Mouse (Mus musculus): ENCODE data around the gene Chd5. TPM values are rescaled to one million over a fixed set of nuclear protein-coding genes. Genes with fewer than 3 reads are reported as not detected.

Chd5 gene
- polyA plus RNA-seq, 1 experiment, result 1.0 TPM

DNA sequence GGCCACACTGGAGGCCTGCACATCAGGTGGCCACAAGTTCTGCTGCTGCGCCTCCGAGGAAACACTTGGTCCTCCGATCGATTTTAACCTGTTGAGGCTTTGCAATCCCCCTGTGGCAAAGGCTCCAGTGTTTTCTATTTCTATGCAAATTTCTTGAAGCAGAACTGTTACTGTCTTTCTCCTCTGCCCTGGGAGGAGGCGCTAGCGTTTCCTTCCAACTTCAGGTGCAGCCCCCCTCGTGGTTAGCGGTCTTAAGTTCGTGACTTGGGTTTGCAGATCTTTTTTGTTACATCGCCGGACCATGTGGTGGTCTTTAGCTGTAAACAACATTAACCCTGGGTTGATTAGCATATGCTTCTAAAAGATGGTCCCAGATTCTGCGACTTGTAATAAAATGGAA, 4.9 kb upstream of the Chd5 start:
- Histone ChIP-seq H3K4me2 (ENCODE audit: low read depth) (no peak overlapping the region), H3K4me3 (no peak overlapping the region), H3K27me3 (ENCODE audit: control insufficient read depth, insufficient read depth, insufficient read length) (peaks cover 5% of the 10 kb centered on the region), H3ac (ENCODE audit: control insufficient read depth, insufficient read length) (no peak overlapping the region), H3K36me3 (ENCODE audit: control insufficient read depth, insufficient read depth) (peaks cover 53% of the 10 kb centered on the region), H3K79me2 (ENCODE audit: control insufficient read depth, insufficient read depth) (peaks cover 19% of the 10 kb centered on the region)
- no peak for TF ChIP-seq CEBPB (IDR thresholded peaks at IDR 0.05; ENCODE audit: insufficient read depth, poor library complexity, severe bottlenecking)
- TF ChIP-seq MYOD1 (IDR thresholded peaks at IDR 0.05; ENCODE audit: control insufficient read depth in 1 of 3, insufficient read length in 2 of 3, low read depth in 2 of 3), result no peak
- no peak for TF ChIP-seq POLR2AphosphoS2 (IDR thresholded peaks at IDR 0.05; ENCODE audit: insufficient read length, low read depth)
- TF ChIP-seq SRF (IDR thresholded peaks at IDR 0.05; ENCODE audit: control insufficient read depth, insufficient read length, low read depth), result no peak
- TF ChIP-seq E2F4 (IDR thresholded peaks at IDR 0.05; ENCODE audit: insufficient read depth), result no peak
- no peak for TF ChIP-seq MYOG (IDR thresholded peaks at IDR 0.05; ENCODE audit: control insufficient read depth in 1 of 3, insufficient read depth in 1 of 3, insufficient read length in 2 of 3, low read depth in 2 of 3)
- no peak for TF ChIP-seq TCF12 (IDR thresholded peaks at IDR 0.05; ENCODE audit: insufficient read depth, poor library complexity, severe bottlenecking)
- no peak for TF ChIP-seq REST (IDR thresholded peaks at IDR 0.05; ENCODE audit: insufficient read depth, insufficient read length)
- TF ChIP-seq TCF3 (IDR thresholded peaks at IDR 0.05; ENCODE audit: insufficient read length, low read depth), result no peak
- no peak for TF ChIP-seq POLR2A (IDR thresholded peaks at IDR 0.05; ENCODE audit: insufficient read length, low read depth)
- TF ChIP-seq MAX (IDR thresholded peaks at IDR 0.05; ENCODE audit: low read depth), result no peak
- TF ChIP-seq USF1 (IDR thresholded peaks at IDR 0.05; ENCODE audit: low read depth), result no peak

DNA sequence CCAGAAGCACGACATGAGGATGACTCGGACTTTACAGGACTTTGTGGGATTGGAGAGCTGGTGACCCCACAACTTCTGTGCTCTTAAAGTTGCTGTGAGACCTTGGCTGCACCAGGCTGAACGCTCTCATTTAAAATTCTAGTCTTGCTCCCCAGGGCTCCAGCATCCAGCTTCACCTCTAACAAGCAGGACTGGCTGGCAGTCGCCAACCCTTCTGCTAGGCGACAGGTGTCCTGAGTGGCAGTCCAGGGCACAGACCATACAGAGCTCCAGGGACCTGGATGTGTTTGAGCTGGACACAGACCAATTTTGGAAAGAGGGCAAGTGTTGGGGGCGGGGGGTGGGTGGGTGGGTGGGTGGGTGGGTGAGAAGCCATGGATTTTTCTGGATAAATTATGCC, 679 bp upstream of the Chd5 start:
- TF ChIP-seq CEBPB (IDR thresholded peaks at IDR 0.05; ENCODE audit: insufficient read depth, poor library complexity, severe bottlenecking), result no peak
- H3ac ChIP-seq (ENCODE audit: control insufficient read depth, insufficient read length), result no peak overlapping the region
- no peak overlapping the region for H3K4me2 ChIP-seq (ENCODE audit: low read depth)
- no peak overlapping the region for H3K4me3 ChIP-seq
- H3K27me3 ChIP-seq (ENCODE audit: control insufficient read depth, insufficient read depth, insufficient read length), result peaks cover 20% of the 10 kb centered on the region
- H3K79me2 ChIP-seq (ENCODE audit: control insufficient read depth, insufficient read depth), result no peaks in the 10 kb centered on the region
- H3K36me3 ChIP-seq (ENCODE audit: control insufficient read depth, insufficient read depth), result peaks cover 27% of the 10 kb centered on the region

DNA sequence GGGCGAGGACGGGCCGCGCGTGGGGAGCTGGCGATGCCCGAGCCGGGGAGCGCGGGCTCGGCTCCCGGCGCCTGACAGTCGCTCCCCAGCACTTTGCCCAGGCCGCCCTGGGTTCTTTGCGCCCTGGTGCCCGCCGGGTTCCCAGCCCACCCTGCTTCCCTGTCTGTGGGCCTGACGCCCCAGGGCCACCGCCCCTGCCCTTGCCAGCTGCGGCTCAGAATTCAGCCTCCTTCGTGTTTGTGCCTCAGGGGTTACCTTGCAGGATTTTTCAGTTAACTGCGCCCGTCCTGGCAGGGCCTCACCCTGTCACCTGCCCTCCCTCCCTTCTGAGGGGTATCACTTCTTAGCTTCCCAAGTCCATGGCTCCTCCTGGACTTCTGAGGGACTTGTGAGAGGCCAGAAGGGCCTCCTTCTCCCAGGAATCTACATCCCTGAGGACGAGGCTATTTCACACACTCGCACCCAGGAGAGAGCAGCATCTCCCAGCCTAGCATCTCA, 891 bp downstream of the Chd5 start:
- Histone ChIP-seq H3K27me3 (ENCODE audit: control insufficient read depth, insufficient read depth, insufficient read length) (peaks cover 20% of the 10 kb centered on the region), H3K4me3 (no peak overlapping the region)

DNA sequence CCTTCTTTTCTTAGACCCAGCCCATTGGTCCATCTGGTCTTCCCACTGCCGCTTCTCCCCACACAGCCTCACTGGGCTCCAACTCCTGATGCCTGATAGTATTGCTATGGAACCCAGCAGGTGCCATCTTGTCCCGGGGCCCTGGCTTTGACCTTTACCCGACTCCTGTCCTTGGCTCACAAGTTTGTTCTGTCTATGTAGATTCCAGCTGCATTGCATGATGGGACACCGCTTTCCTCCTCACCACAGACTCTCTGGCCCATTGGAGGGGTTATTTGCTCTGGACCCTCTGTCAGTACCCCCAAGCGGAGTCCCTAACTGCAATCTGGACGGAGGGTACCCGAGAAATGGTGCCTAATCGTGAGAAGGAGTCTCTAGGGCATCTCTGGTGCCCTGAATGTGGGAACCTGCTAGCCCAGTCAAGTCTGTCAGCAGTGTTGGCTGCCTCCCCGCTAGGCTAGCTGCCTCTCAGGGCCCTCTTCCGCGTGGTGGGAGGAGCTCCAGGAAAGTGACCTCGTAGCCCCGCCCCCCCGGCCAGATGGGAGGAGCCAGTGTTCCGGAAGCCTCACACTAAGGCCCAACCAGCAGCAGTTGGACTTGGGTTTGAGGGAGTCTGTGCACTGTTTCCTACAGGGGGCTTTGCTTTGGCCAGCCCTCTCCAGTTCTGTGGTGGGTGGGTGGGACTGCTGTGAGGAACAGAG, 2.3 kb downstream of the Chd5 start:
- no peaks in the 10 kb centered on the region for H3K79me2 ChIP-seq (ENCODE audit: control insufficient read depth, insufficient read depth)
- TF ChIP-seq MYOD1 (IDR thresholded peaks at IDR 0.05; ENCODE audit: control insufficient read depth in 1 of 3, insufficient read length in 2 of 3, low read depth in 2 of 3) (no peak), CEBPB (IDR thresholded peaks at IDR 0.05; ENCODE audit: insufficient read depth, poor library complexity, severe bottlenecking) (no peak), TCF3 (IDR thresholded peaks at IDR 0.05; ENCODE audit: insufficient read length, low read depth) (no peak), SRF (IDR thresholded peaks at IDR 0.05; ENCODE audit: control insufficient read depth, insufficient read length, low read depth) (no peak)
- H3K4me3 ChIP-seq, result no peak overlapping the region
- peaks cover 20% of the 10 kb centered on the region for H3K27me3 ChIP-seq (ENCODE audit: control insufficient read depth, insufficient read depth, insufficient read length)
- no peak overlapping the region for H3ac ChIP-seq (ENCODE audit: control insufficient read depth, insufficient read length)
- peaks cover 1% of the 10 kb centered on the region for H3K36me3 ChIP-seq (ENCODE audit: control insufficient read depth, insufficient read depth)
- no peak overlapping the region for H3K4me2 ChIP-seq (ENCODE audit: low read depth)

More for the DNA sequence above, 891 bp downstream of the Chd5 start:
- Histone ChIP-seq H3K4me2 (ENCODE audit: low read depth) (no peak overlapping the region), H3ac (ENCODE audit: control insufficient read depth, insufficient read length) (no peak overlapping the region), H3K36me3 (ENCODE audit: control insufficient read depth, insufficient read depth) (peaks cover 13% of the 10 kb centered on the region), H3K79me2 (ENCODE audit: control insufficient read depth, insufficient read depth) (no peaks in the 10 kb centered on the region)
- TF ChIP-seq REST (IDR thresholded peaks at IDR 0.05; ENCODE audit: insufficient read depth, insufficient read length) (no peak), CEBPB (IDR thresholded peaks at IDR 0.05; ENCODE audit: insufficient read depth, poor library complexity, severe bottlenecking) (no peak), POLR2A (IDR thresholded peaks at IDR 0.05; ENCODE audit: insufficient read length, low read depth) (no peak), E2F4 (IDR thresholded peaks at IDR 0.05; ENCODE audit: insufficient read depth) (no peak), USF1 (IDR thresholded peaks at IDR 0.05; ENCODE audit: low read depth) (no peak)

DNA sequence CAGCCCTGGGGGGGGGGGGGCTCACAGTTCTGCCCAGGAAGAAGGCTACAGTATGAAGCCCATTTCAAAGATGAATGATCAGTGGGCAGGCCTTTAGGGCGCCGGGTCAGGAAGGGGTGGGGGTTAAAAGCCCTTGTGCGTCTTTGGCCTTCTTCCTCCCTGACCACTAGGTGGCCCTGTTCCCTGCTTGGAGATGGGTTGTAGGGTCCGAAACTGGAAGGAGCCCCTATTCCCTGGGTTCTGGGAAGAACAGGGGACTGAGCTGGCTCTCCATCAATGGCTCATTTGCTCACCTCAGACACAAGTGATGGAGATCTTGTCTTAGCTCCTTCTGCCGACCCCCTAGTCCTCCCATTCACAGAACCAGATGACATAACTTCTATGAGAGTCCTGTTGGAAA, 4.8 kb downstream of the Chd5 start:
- no peak overlapping the region for H3ac ChIP-seq (ENCODE audit: control insufficient read depth, insufficient read length)
- H3K79me2 ChIP-seq (ENCODE audit: control insufficient read depth, insufficient read depth), result no peaks in the 10 kb centered on the region
- no peaks in the 10 kb centered on the region for H3K36me3 ChIP-seq (ENCODE audit: control insufficient read depth, insufficient read depth)
- no peak overlapping the region for H3K4me2 ChIP-seq (ENCODE audit: low read depth)
- H3K27me3 ChIP-seq (ENCODE audit: control insufficient read depth, insufficient read depth, insufficient read length), result peaks cover 18% of the 10 kb centered on the region
- TF ChIP-seq POLR2A (IDR thresholded peaks at IDR 0.05; ENCODE audit: insufficient read length, low read depth), result no peak
- no peak for TF ChIP-seq MAX (IDR thresholded peaks at IDR 0.05; ENCODE audit: low read depth)
- TF ChIP-seq SRF (IDR thresholded peaks at IDR 0.05; ENCODE audit: control insufficient read depth, insufficient read length, low read depth), result no peak
- TF ChIP-seq TCF12 (IDR thresholded peaks at IDR 0.05; ENCODE audit: insufficient read depth, poor library complexity, severe bottlenecking), result no peak
- H3K4me3 ChIP-seq, result no peak overlapping the region

Data from myocyte (in vitro differentiated cells).